ENCODE assay signal across 8 mouse cellular contexts in genomic region chr12:70111117-70111366, GRCm38 (mm10). TPM values are rescaled to one million over a fixed set of nuclear protein-coding genes. Genes with fewer than 3 reads are reported as not detected.
DNase-seq lines count a peak whose midpoint lies in the region; ATAC-seq and TF ChIP-seq lines count a peak whose summit lies in the region.

No protein-coding gene starts in this region.

- 1% methylated on average over 16 of the region's 16 CpGs for WGBS in cerebellum, adult 2 months
- under 1% methylated on average over 16 of the region's 16 CpGs for WGBS in hindbrain, embryonic 11.5 days
- WGBS in lung, postnatal 0 days: 1% methylated on average over 13 of the region's 16 CpGs

- DNase-seq in cerebellum, adult 2 months: no peak
- no peak for DNase-seq in cerebellum, adult 11-12 months
- DNase-seq in testis, postnatal 10 days (ENCODE audit: low spot score): no peak
- DNase-seq in hindbrain, embryonic 11.5 days (ENCODE audit: low spot score): no peak
- peak; percentile 65 for DNase-seq in lung, postnatal 0 days (ENCODE audit: low spot score)
- no peak for DNase-seq in adipocyte (ENCODE audit: low spot score)
- DNase-seq in gastrocnemius, postnatal 36 days: no peak

- no peak for TF ChIP-seq EP300 in lung, postnatal 0 days (IDR thresholded peaks at IDR 0.05)

- ATAC-seq in hindbrain, embryonic 11.5 days (ENCODE audit: low FRiP score): peak; percentile 57; the same call in 1 of the 2 replicates
- peak; percentile 75 for ATAC-seq in lung, postnatal 0 days

- intact Hi-C loops in gastrocnemius, postnatal 36 days (cut with DNase I): no loop called here

- peaks cover 2% of the 10 kb centered on the region; the same call in 1 of the 2 replicates for H3K4me1 ChIP-seq in cerebellum, adult 2 months (ENCODE audit: control insufficient read depth, insufficient read depth, low read length)
- H3K4me1 ChIP-seq in testis, adult 2 months (ENCODE audit: control insufficient read depth, insufficient read depth, low read length): peaks cover 15% of the 10 kb centered on the region
- H3K4me1 ChIP-seq in hindbrain, embryonic 11.5 days (replicated peaks; ENCODE audit: control insufficient read depth, insufficient read depth, low read length): no peaks in the 10 kb centered on the region; the same call in 1 of the 2 replicates
- peaks cover 13% of the 10 kb centered on the region; the same call in 1 of the 2 replicates for H3K4me1 ChIP-seq in lung, postnatal 0 days (ENCODE audit: insufficient read depth, low read depth, low read length)

- TF ChIP-seq POLR2A in cerebellum, adult 2 months (IDR thresholded peaks at IDR 0.05; ENCODE audit: borderline replicate concordance, insufficient read depth, low read length): no peak
- TF ChIP-seq POLR2A in testis, adult 2 months (IDR thresholded peaks at IDR 0.05; ENCODE audit: control insufficient read depth, low read depth, low read length): no peak

- H3K27ac ChIP-seq in cerebellum, adult 2 months (ENCODE audit: insufficient read depth, low read length): no peak overlapping the region
- no peak overlapping the region for H3K27ac ChIP-seq in testis, adult 2 months (ENCODE audit: control insufficient read depth, insufficient read depth, low read depth, low read length)
- H3K27ac ChIP-seq in hindbrain, embryonic 11.5 days (ENCODE audit: low read depth, low read length): peak overlapping the region; percentile 92
- H3K27ac ChIP-seq in lung, postnatal 0 days (ENCODE audit: low read length): peak overlapping the region; percentile 91; the same call in 1 of the 2 replicates

- no peaks in the 10 kb centered on the region for H3K9me3 ChIP-seq in hindbrain, embryonic 11.5 days (ENCODE audit: control insufficient read depth, low read length)
- no peaks in the 10 kb centered on the region for H3K9me3 ChIP-seq in lung, postnatal 0 days (ENCODE audit: low read length)

- no peaks in the 10 kb centered on the region for H3K27me3 ChIP-seq in cerebellum, adult 2 months (ENCODE audit: control insufficient read depth, insufficient read depth, low read length)
- H3K27me3 ChIP-seq in testis, adult 2 months (ENCODE audit: control insufficient read depth, insufficient read depth, low read length): 0 out of 2 replicates have a peak, but pooled peaks cover 2% of the 10 kb centered on the region
- no peaks in the 10 kb centered on the region for H3K27me3 ChIP-seq in hindbrain, embryonic 11.5 days (ENCODE audit: control insufficient read depth, insufficient read depth, low read length)
- H3K27me3 ChIP-seq in lung, postnatal 0 days (replicated peaks; ENCODE audit: insufficient read depth, low read length): no peaks in the 10 kb centered on the region

- peak overlapping the region; percentile 74 for H3K4me3 ChIP-seq in cerebellum, adult 2 months (replicated peaks; ENCODE audit: insufficient read depth, low read depth, low read length)
- peak overlapping the region; percentile 63 for H3K4me3 ChIP-seq in testis, adult 2 months (ENCODE audit: control insufficient read depth, low read depth, low read length)
- H3K4me3 ChIP-seq in hindbrain, embryonic 11.5 days (ENCODE audit: low read depth, low read length): peak overlapping the region; percentile 76
- peak overlapping the region; percentile 86 for H3K4me3 ChIP-seq in lung, postnatal 0 days (ENCODE audit: low read depth, low read length)

- peak overlapping the region; percentile 82 for H3K4me2 ChIP-seq in hindbrain, embryonic 11.5 days (replicated peaks; ENCODE audit: low read depth, low read length)
- peak overlapping the region; percentile 98 for H3K4me2 ChIP-seq in lung, postnatal 0 days (replicated peaks; ENCODE audit: low read depth, low read length)

- TF ChIP-seq CTCF in cerebellum, adult 2 months (IDR thresholded peaks at IDR 0.05; ENCODE audit: borderline replicate concordance, insufficient read depth, low read depth, low read length): no peak
- TF ChIP-seq CTCF in testis, adult 2 months (IDR thresholded peaks at IDR 0.05; ENCODE audit: control insufficient read depth, insufficient read depth, insufficient replicate concordance, low read depth, low read length): no peak
- TF ChIP-seq CTCF in lung, postnatal 0 days (IDR thresholded peaks at IDR 0.05): no peak

- H3K9ac ChIP-seq in hindbrain, embryonic 11.5 days (ENCODE audit: low read depth, low read length): peak overlapping the region; percentile 87
- peak overlapping the region; percentile 82 for H3K9ac ChIP-seq in lung, postnatal 0 days (replicated peaks; ENCODE audit: low read depth)

- no peaks in the 10 kb centered on the region for H3K36me3 ChIP-seq in testis, adult 2 months (ENCODE audit: control insufficient read depth, insufficient read depth, low read length)
- no peaks in the 10 kb centered on the region for H3K36me3 ChIP-seq in hindbrain, embryonic 11.5 days (ENCODE audit: control insufficient read depth, insufficient read depth, low read length)
- no peaks in the 10 kb centered on the region for H3K36me3 ChIP-seq in lung, postnatal 0 days (ENCODE audit: insufficient read depth, low read length)

RNA-seq across cellular contexts. Expression of gene Nin, which starts 2.5 kb away (rescaled TPM):
- polyA plus RNA-seq in cerebellum, adult 2 months (2012; rRNA removed): 7.2 and 7.4 TPM in 2 replicates
- polyA plus RNA-seq in testis, adult 2 months (2012; rRNA removed): 0.36 and 0.79 TPM in 2 replicates
- polyA plus RNA-seq in hindbrain, embryonic 11.5 days (2014; fragmentation: Nextera tagmentation; extraction: Ambion mirVana): 14.9 and 15.4 TPM in 2 replicates
- 8.3 and 8.6 TPM in 2 replicates for polyA plus RNA-seq in lung, postnatal 0 days (2015; fragmentation: Nextera tagmentation; extraction: Ambion mirVana)
- 10 to 100 TPM; 20.8 to 25.2 TPM for total RNA-seq in gastrocnemius, postnatal 36 days (2021)

RNA-seq across cellular contexts. Expression of gene Abhd12b, which starts 42.9 kb away (rescaled TPM):
- polyA plus RNA-seq in cerebellum, adult 2 months (2012; rRNA removed): not detected in 2 replicates
- polyA plus RNA-seq in testis, adult 2 months (2012; rRNA removed): not detected in 2 replicates
- polyA plus RNA-seq in hindbrain, embryonic 11.5 days (2014; fragmentation: Nextera tagmentation; extraction: Ambion mirVana): not detected in 2 replicates
- polyA plus RNA-seq in lung, postnatal 0 days (2015; fragmentation: Nextera tagmentation; extraction: Ambion mirVana): 0.45 and 0.57 TPM in 2 replicates
- not detected for total RNA-seq in gastrocnemius, postnatal 36 days (2021)

Comparison
In these comparisons a context has a peak if more than half of its experiments do, and no peak if none do; other contexts are left out.
1. H3K27ac ChIP-seq: peak in hindbrain, embryonic 11.5 days (single experiment) and lung, postnatal 0 days (single experiment); none in cerebellum, adult 2 months (single experiment) and testis, adult 2 months (single experiment).
2. Peak in every context shown above with its lines, with median percentiles within 50 percentile points of each other: H3K4me3 ChIP-seq.